Mouse (Mus musculus): ENCODE results near the gene Myl9. TPM values are rescaled to one million over a fixed set of nuclear protein-coding genes. Genes with fewer than 3 reads are reported as not detected.
"Not testable (repeated sequence)": the region's sequence is repeated elsewhere in the genome, so short reads cannot be mapped to it uniquely, and the experiment has no call there.

The Myl9 gene
- total RNA-seq, 2 experiments from 2014 or later = 14.3 to 18.6 TPM

DNA sequence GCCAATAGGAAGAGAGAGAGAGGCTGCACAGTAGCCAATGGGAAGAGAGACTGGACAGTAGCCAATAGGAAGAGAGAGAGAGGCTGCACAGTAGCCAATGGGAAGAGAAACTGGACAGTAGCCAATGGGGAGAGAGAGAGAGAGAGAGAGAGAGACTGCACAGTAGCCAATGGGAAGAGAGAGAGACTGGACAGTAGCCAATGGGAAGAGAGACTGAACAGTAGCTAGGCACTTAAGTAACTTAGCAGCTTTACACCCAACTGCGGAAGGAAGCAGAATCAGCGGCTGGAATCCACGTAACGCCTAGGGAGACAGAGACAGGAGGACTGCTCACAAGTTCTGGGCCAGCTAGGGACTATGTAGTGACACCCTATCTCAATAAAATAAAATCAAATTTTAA lies 29.4 kb downstream of the Myl9 start:
- no peak for DNase-seq (ENCODE audit: low spot score in 2 of 2)
- H3K4me3 ChIP-seq = no peak overlapping the region
- no peak for TF ChIP-seq CTCF (conservative IDR thresholded peaks at IDR 0.05)

GRCm38 (mm10) chr2:156806886-156807285 lies 31.7 kb downstream of the Myl9 start:
- no peak for TF ChIP-seq CTCF (conservative IDR thresholded peaks at IDR 0.05)
- Histone ChIP-seq H3K27ac (no peak overlapping the region), H3K4me3 (no peak overlapping the region)
- no peak for DNase-seq (ENCODE audit: low spot score in 2 of 2)

More for the DNA sequence above, 29.4 kb downstream of the Myl9 start:
- no peak overlapping the region for H3K27ac ChIP-seq

- DNase-seq (ENCODE audit: low spot score in 2 of 2) = peak; percentile 28 to 66
- peak; percentile 97 for TF ChIP-seq CTCF (conservative IDR thresholded peaks at IDR 0.05)
- Histone ChIP-seq H3K27ac (no peak overlapping the region), H3K4me3 (no peak overlapping the region)
Observed at GRCm38 (mm10) chr2:156809579-156809978, 34.4 kb downstream of the Myl9 start.

DNA sequence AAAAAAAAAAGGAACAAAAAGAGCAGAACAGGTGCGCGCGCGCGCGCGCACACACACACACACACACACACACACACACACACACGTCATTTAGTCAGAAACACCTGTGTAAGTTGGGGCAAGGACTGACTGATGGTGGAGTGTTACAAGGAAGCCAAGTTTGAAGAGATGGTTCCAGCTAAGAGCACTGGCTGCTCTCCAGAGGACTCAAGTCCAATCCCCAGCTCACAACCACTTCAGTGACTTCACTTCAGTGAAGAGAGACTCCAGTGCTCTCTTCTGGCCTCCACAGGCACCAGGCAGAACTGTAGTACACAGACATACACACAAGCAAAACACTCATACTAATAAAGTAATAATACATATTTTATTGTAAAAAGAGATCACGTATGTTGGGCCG lies 35.5 kb downstream of the Myl9 start:
- DNase-seq (ENCODE audit: low spot score in 2 of 2) = no peak
- no peak overlapping the region for H3K27ac ChIP-seq

GRCm38 (mm10) chr2:156811556-156811955 lies 36.3 kb downstream of the Myl9 start:
- H3K27ac ChIP-seq = no peak overlapping the region
- no peak for TF ChIP-seq CTCF (conservative IDR thresholded peaks at IDR 0.05)
- no peak overlapping the region for H3K4me3 ChIP-seq
- DNase-seq (ENCODE audit: low spot score in 2 of 2) = no peak

More for the DNA sequence above, 35.5 kb downstream of the Myl9 start:
- H3K4me3 ChIP-seq = no peak overlapping the region
- TF ChIP-seq CTCF (conservative IDR thresholded peaks at IDR 0.05) = no peak

DNA sequence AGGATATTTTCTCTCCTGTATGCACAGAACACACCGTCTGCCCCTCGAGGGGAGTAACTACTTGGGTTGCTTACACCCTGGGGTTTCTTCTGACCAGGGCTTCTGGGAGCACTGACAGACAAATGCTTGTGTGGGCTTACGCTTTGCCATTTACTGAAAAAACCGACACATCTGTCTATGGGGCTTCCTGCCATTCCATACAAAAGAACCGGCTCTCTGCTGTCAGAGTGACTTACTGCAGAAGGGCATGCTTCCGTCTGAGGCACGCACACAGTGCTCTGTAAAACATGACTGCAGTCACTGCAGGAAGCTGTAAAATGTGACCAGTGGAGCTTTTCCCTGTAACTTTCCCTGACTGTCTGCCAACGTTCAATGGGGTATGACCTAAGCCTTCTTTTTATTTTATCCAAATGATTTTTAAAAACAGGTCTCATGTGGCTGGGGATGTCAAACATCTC lies 39.2 kb downstream of the Myl9 start:
- no peak for DNase-seq (ENCODE audit: low spot score in 2 of 2)
- Histone ChIP-seq H3K4me3 (no peak overlapping the region), H3K27ac (no peak overlapping the region)
- TF ChIP-seq CTCF (conservative IDR thresholded peaks at IDR 0.05) = no peak

DNA sequence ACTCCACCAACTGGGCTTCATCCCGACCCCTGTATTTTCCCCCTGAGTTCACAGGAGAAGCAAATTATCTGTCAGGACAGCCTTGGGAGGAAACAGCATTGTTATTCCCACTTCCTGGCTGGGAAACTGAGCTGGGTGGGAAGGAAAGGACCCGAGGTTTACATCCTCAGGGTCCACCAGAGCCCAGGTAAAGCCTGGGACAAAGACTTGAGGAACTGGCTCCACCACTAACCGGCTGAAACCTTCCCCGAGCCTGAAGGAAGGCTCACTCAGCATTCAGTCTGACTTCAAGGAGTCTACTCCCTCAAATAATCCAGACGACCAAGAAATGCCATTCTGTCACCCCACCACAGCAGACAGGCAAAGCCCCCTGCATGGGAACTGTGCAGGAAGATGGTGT lies 39.7 kb downstream of the Myl9 start:
- no peak for TF ChIP-seq CTCF (conservative IDR thresholded peaks at IDR 0.05)
- Histone ChIP-seq H3K27ac (no peak overlapping the region), H3K4me3 (no peak overlapping the region)
- DNase-seq (ENCODE audit: low spot score in 2 of 2) = no peak

DNA sequence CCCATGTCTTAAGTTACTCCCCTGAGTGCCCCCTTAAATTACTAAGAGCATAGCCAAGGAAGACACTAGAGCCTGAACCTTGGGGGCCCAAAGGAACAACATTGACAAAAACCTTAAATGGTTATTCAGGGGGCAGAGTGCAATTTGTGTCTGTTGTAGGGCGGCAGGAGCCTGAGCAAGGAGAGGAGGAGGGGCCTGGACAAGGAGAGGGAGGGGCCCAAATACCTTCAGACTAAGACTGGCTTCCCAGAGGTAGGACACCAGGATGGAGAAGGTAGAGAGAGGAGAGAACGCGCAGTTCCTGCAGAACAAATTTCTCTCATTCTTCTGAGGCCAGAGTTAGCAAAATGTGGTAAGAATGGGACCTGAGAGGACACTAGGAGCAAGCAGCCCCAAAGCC lies 40.2 kb downstream of the Myl9 start:
- no peak for DNase-seq (ENCODE audit: low spot score in 2 of 2)
- no peak overlapping the region for H3K4me3 ChIP-seq
- no peak overlapping the region for H3K27ac ChIP-seq
- TF ChIP-seq CTCF (conservative IDR thresholded peaks at IDR 0.05) = no peak

DNA sequence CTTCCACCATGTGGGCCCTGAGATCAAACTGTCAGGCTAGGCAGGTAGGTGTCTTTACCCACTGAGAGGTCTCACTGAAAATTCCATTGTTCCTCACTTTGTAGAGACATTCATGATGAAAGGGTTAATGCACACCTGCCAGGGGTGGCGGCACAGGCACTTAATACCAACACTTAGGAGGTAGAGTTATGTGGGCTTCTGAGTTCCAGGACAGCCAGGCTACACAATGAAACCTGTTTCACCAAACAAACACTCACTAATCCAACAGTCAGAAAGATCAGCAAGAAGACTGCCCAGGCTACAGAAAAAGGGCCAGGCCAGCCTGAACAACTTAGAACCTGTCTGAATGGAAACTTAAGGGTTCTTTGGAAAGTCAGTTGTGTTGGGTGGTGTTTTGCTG lies 40.9 kb downstream of the Myl9 start:
- no peak for TF ChIP-seq CTCF (conservative IDR thresholded peaks at IDR 0.05)

DNA sequence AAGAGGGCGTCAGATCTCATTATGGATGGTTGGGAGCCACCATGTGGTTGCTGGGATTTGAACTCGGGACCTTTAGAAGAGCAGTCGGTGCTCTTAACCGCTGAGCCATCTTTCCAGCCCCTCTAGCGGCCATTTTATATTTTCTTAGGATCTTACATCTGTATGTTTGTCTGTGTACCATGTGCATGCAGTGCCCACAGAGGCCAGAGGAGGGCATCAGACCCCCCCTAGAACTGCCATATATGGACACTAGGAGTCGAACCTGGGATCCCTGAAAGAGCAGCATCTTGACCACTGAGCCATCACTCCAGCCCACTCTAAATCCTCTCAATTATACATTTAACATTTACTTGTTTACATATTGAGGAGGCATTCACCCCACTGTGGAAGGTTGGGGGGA lies 49.9 kb downstream of the Myl9 start:
- not testable (repeated sequence) for H3K27ac ChIP-seq; DNase-seq (ENCODE audit: low spot score in 2 of 2); H3K4me3 ChIP-seq
- TF ChIP-seq CTCF (conservative IDR thresholded peaks at IDR 0.05) = peak; percentile 36

More for the DNA sequence above, 40.9 kb downstream of the Myl9 start:
- DNase-seq (ENCODE audit: low spot score in 2 of 2) = no peak
- Histone ChIP-seq H3K27ac (no peak overlapping the region), H3K4me3 (no peak overlapping the region)

Other genes starting within 250 kb of the Myl9 start
- 10 to 100 TPM; 35.6 to 39.0 TPM for gene Aar2, start 227.8 kb upstream of the Myl9 start, total RNA-seq (2021)
- 100 to 1,000 TPM; 194 to 198 TPM for gene Dlgap4, start 161.7 kb upstream of the Myl9 start, total RNA-seq (2021)
- gene Tgif2, start 64.6 kb downstream of the Myl9 start, total RNA-seq (2021) = 1 to 10 TPM in 1 of 2 experiments, under 1 TPM in 1; 0.77 to 1.4 TPM
- 1 to 10 TPM; 3.4 to 4.7 TPM for gene 4930518I15Rik, start 82.5 kb downstream of the Myl9 start, total RNA-seq (2021)
- 10 to 100 TPM; 89.3 to 92.1 TPM for gene Rab5if, start 87.7 kb downstream of the Myl9 start, total RNA-seq (2021)
- under 1 TPM; 0.31 to 0.34 TPM for gene Sla2, start 111.8 kb downstream of the Myl9 start, total RNA-seq (2021)
- 100 to 1,000 TPM; 416 to 430 TPM for gene Ndrg3, start 216.6 kb downstream of the Myl9 start, total RNA-seq (2021)
- 1 to 10 TPM; 2.8 to 3.7 TPM for gene Dsn1, start 231.7 kb downstream of the Myl9 start, total RNA-seq (2021)